Mouse (Mus musculus) liver, embryonic 14.5 days (tissue): ENCODE results near the gene Ccm2l. TPM values are rescaled to one million over a fixed set of nuclear protein-coding genes. Genes with fewer than 3 reads are reported as not detected.
A peak's percentile ranks its signal among the peaks of the same experiment; 100 is the strongest.

Source experiments
- ATAC-seq: fragments of 200-750 bp; cut with Nextera tagmentation; 2 replicates; pipeline ENCODE4 v1.8.0; 2017; ENCODE audit warnings: moderate number of reproducible peaks, mild to moderate bottlenecking, moderate library complexity; ENCODE audit not compliant: insufficient read depth
- DNase-seq, 3 experiments: peaks; one replicate each; pipeline ENCODE4 v3.0.0-alpha.2; 2012 to 2013; ENCODE audit warnings: low read depth in 3 of 3, low spot score in 3 of 3
- H3K27ac ChIP-seq: fragments of 300-500 bp; sonication (generic); 2 replicates; pipeline ENCODE4 v1.5.1; 2014; ENCODE audit warnings: moderate library complexity, mild to moderate bottlenecking, control low read depth, inconsistent platforms
- H3K27me3 ChIP-seq: fragments of 300-500 bp; sonication (generic); 2 replicates; pipeline ENCODE4 v1.6.1; 2014; ENCODE audit warnings: mild to moderate bottlenecking, low read length, moderate library complexity; ENCODE audit not compliant: control insufficient read depth, insufficient read depth
- H3K36me3 ChIP-seq: fragments of 300-500 bp; sonication (generic); replicated peaks from 2 replicates; pipeline ENCODE4 v1.6.1; 2014; ENCODE audit warnings: low read depth; ENCODE audit not compliant: control insufficient read depth, insufficient read depth
- H3K4me1 ChIP-seq, 2 experiments: fragments of 200-500 bp in 1 of 2; fragments of 300-500 bp in 1 of 2; sonication (generic) in 1 of 2; replicated peaks; 2 replicates each; pipeline ENCODE4 v1.6.1; 2012 to 2014; ENCODE audit warnings: antibody characterized with exemption in 1 of 2, inconsistent platforms in 1 of 2, low read length in 1 of 2; ENCODE audit not compliant: control insufficient read depth in 2 of 2, insufficient read depth in 2 of 2
- H3K4me2 ChIP-seq: fragments of 300-500 bp; sonication (generic); 2 replicates; pipeline ENCODE4 v1.6.1; 2014; ENCODE audit warnings: low read depth, mild to moderate bottlenecking, control low read depth, moderate library complexity
- H3K4me3 ChIP-seq, 2 experiments: fragments of 200-500 bp in 1 of 2; fragments of 300-500 bp in 1 of 2; sonication (generic) in 1 of 2; 2 replicates each; pipeline ENCODE4 v1.5.1; 2012 to 2014; ENCODE audit warnings: low read depth in 2 of 2, low read length in 2 of 2, mild to moderate bottlenecking in 2 of 2, control low read depth in 1 of 2, inconsistent platforms in 1 of 2, moderate library complexity in 1 of 2; ENCODE audit not compliant: insufficient read depth in 1 of 2
- H3K9ac ChIP-seq: fragments of 300-500 bp; sonication (generic); replicated peaks from 2 replicates; pipeline ENCODE4 v1.6.1; 2014; ENCODE audit warnings: mild to moderate bottlenecking, control low read depth, moderate library complexity
- H3K9me3 ChIP-seq: fragments of 300-500 bp; sonication (generic); 2 replicates; pipeline ENCODE4 v1.6.1; 2016; ENCODE audit warnings: low read length, mixed read lengths; ENCODE audit not compliant: control insufficient read depth
- CTCF ChIP-seq: IDR thresholded peaks from 2 replicates; pipeline ENCODE4 v1.5.1; 2016; ENCODE audit warnings: antibody characterized with exemption, low read depth, control low read depth
- EP300 ChIP-seq: IDR thresholded peaks from 2 replicates; pipeline ENCODE4 v1.6.1; 2016; ENCODE audit warnings: antibody characterized with exemption, low read depth
- WGBS: fragments of 180-500 bp; shearing (Covaris S2); extraction: QIAGEN DNeasy Blood & Tissue Kit; methylation state at CpG from one replicate; pipeline ENCODE4 v1.1.7; 2014; ENCODE audit not compliant: insufficient replicate concordance; 5-methylcytosine and 5-hydroxymethylcytosine counted together
- polyA plus RNA-seq, 2 experiments: library from polyadenylated mRNA; depleted of rRNA in 1 of 2; stranded (reverse) in 1 of 2; unstranded in 1 of 2; fragments of >200 nt; fragmentation: Nextera tagmentation in 1 of 2; extraction: Ambion mirVana in 1 of 2; gene quantifications; 2 replicates each; pipeline versions ENCODE4 v1.2.1 to v1.2.3; 2012 to 2014

The Ccm2l gene
- 2.1 and 2.2 TPM in 2 replicates for polyA plus RNA-seq (2012; rRNA removed)
- polyA plus RNA-seq (2014; fragmentation: Nextera tagmentation; extraction: Ambion mirVana): 0.71 and 0.81 TPM in 2 replicates

- ATAC-seq (no peak), DNase-seq (no peak)
- TF ChIP-seq EP300: no peak
- TF ChIP-seq CTCF: no peak
- Histone ChIP-seq H3K27ac (no peak within 1 kb of the TSS), H3K4me3 (0 out of 4 replicates have a peak within 1 kb of the TSS, but pooled peaks of 1 of the 2 experiments have one; percentile 22), H3K36me3 (no peaks in the 10 kb centered on the region), H3K9me3 (no peaks in the 10 kb centered on the region), H3K27me3 (peaks cover 3% of the 10 kb centered on the region), H3K4me2 (peak within 1 kb of the TSS; percentile 18; the same call in 1 of the 2 replicates), H3K9ac (no peak within 1 kb of the TSS; the same call in 1 of the 2 replicates), H3K4me1 (peaks cover 0 to 4% of the 10 kb centered on the region in 2 experiments; a peak in 1 of 4 replicates)
- 20% methylated on average over 12 of the region's 12 CpGs for WGBS
These were observed at the start of gene Ccm2l for GRCm38 (mm10) chr2:153065747-153066508. Ccm2l (plus strand) TSS chr2:153065955.

DNA sequence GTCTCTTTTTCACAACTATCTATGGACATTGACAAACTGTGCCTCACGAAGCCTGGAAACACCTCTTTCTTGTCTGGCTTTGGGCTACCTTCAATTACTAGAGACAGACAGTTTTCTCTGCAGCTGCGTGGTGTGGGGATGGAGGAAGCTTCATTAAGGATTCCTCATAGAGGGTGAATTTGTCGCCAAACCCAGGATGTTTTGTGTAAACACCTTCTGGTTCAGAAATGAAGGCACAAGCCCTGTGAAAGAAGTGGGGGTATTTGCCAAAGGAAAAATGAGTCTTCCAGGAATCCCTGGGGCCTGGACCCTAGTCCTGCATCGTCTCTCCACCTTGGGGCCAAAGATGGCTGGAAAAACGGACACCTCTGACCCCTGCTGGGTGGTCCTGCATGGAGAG lies 49.0 kb upstream of the Ccm2l start:
- H3K9ac ChIP-seq: no peak overlapping the region
- TF ChIP-seq EP300 (no peak), CTCF (no peak)
- 32% methylated on average over 5 of the region's 5 CpGs for WGBS
- H3K4me3 ChIP-seq: no peak overlapping the region
- ATAC-seq: no peak
- no peak overlapping the region for H3K27ac ChIP-seq
- H3K4me1 ChIP-seq: peaks cover 6 to 7% of the 10 kb centered on the region in 2 experiments
- no peak overlapping the region for H3K4me2 ChIP-seq
- DNase-seq: no peak
- peaks cover 5% of the 10 kb centered on the region; the same call in 1 of the 2 replicates for H3K36me3 ChIP-seq
- no peaks in the 10 kb centered on the region for H3K9me3 ChIP-seq
- H3K27me3 ChIP-seq: no peaks in the 10 kb centered on the region

DNA sequence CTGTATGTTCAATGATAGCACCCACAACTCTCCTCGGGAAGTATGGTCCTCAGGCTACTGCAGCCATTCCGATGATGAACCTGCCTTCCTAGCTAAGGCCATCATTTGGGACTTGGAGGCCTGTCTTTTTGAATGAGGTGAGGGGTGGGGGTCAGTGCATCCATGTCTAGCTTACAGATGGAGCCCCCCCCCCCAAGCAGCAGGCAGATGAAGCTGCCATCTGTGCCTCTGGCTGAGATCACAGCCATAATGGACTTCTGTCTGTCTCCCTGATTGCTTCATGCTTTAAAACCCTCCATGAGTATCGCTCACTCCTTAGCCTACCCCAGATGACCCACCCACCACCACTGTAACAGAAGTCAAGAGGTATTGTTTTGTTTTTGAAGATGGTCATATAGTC lies 46.4 kb upstream of the Ccm2l start:
- no peak overlapping the region for H3K4me2 ChIP-seq
- no peak for TF ChIP-seq EP300
- TF ChIP-seq CTCF: no peak
- H3K9me3 ChIP-seq: no peaks in the 10 kb centered on the region
- no peak overlapping the region for H3K9ac ChIP-seq
- 62% methylated on average over 3 of the region's 3 CpGs for WGBS
- ATAC-seq: no peak
- no peak overlapping the region for H3K27ac ChIP-seq
- no peaks in the 10 kb centered on the region for H3K27me3 ChIP-seq
- H3K4me1 ChIP-seq: peaks cover 1 to 2% of the 10 kb centered on the region in 2 experiments
- no peak overlapping the region for H3K4me3 ChIP-seq
- no peaks in the 10 kb centered on the region for H3K36me3 ChIP-seq
- DNase-seq: no peak

DNA sequence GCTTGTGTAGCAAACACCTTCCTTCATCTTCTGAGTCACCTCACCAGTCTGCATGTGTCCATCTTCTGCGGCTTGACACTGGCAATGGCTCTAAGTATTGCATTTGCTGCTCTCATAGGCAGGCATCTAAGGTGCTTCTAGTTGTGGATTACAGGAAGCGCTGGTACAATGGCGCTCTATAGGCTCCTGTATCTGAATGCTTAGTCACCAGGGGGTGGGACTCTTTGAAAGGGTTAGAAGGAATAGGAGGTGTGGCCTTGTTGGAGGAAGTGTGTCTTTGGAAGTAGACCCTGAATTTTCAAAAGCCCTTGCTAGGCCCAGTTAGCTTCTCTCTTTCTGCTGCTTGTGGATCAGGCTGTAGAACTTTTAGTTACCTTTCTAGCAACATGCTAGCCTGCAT lies 44.6 kb upstream of the Ccm2l start:
- H3K9me3 ChIP-seq: no peaks in the 10 kb centered on the region
- DNase-seq (no peak), ATAC-seq (no peak)
- TF ChIP-seq CTCF (no peak), EP300 (no peak)
- no peak overlapping the region for H3K27ac ChIP-seq
- H3K36me3 ChIP-seq: no peaks in the 10 kb centered on the region
- no peak overlapping the region for H3K4me2 ChIP-seq
- no peak overlapping the region for H3K4me3 ChIP-seq
- 52% methylated on average over 3 of the region's 3 CpGs for WGBS
- no peak overlapping the region for H3K9ac ChIP-seq
- H3K27me3 ChIP-seq: no peaks in the 10 kb centered on the region
- no peaks in the 10 kb centered on the region for H3K4me1 ChIP-seq

GRCm38 (mm10) chr2:153022855-153023254 lies 42.9 kb upstream of the Ccm2l start:
- Histone ChIP-seq H3K9me3 (no peaks in the 10 kb centered on the region), H3K27ac (no peak overlapping the region), H3K36me3 (no peaks in the 10 kb centered on the region), H3K4me3 (no peak overlapping the region), H3K4me1 (no peaks in the 10 kb centered on the region), H3K4me2 (no peak overlapping the region), H3K27me3 (no peaks in the 10 kb centered on the region; the same call in 1 of the 2 replicates), H3K9ac (no peak overlapping the region)
- no peak for TF ChIP-seq EP300
- no peak for TF ChIP-seq CTCF
- no peak for ATAC-seq
- DNase-seq: no peak
- WGBS: 41% methylated on average over 4 of the region's 4 CpGs
